Mouse (Mus musculus) heart, postnatal 4 days (tissue): Measurements from ENCODE around the gene Meig1. TPM values are rescaled to one million over a fixed set of nuclear protein-coding genes. Genes with fewer than 3 reads are reported as not detected.
"Not testable (repeated sequence)": the region's sequence is repeated elsewhere in the genome, so short reads cannot be mapped to it uniquely, and the experiment has no call there.

Experiments
- DNase-seq: peaks from one replicate; pipeline ENCODE4 v3.0.0; 2021
- total RNA-seq, 2 experiments: library from RNA; stranded (reverse); gene quantifications; 2 replicates each; pipeline ENCODE4 v1.2.3; 2021

Meig1 gene
- total RNA-seq, result not detected

DNA sequence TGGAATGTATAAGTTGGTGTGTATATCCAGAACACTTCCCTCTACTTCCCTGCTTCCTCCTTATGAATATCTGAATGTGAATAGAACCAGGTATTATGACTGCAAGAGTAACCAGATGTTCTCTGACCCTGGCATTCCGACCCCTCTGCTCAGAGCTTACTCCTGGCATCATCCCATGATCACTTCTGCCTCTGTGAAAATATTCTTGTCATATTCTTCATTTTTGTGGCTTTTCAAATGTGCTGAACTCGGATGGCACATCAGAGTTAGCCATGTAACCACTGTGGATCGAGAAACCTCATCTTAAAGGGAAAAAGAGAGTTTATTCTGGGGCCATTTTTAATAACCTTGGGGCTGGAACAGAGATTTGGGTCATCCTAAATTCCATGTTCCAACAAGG, at the start of gene Meig1:
Gene Meig1 (minus strand): TSS at position 101 of the 400 bp plus-strand sequence.
- no peak for DNase-seq

DNA sequence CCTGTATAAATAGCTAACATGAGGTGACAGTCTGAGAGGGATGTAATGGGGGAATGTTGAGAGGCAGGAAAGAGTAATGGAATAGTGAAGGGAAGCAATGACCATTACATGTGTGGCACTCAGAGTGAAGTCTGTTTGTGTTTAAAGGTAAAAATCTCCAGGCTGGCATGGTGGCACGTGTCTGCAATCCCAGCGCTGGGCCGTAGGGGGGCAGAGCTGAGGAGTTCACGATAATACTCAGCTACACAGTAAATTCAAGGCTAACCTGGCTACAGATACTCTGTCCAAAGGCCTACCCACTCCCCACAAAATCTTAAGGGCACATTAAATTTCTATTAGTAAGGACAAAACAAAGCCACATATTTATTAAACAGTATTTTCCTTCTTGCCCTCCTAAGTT, 34.1 kb upstream of the Meig1 start:
- no peak for DNase-seq

DNA sequence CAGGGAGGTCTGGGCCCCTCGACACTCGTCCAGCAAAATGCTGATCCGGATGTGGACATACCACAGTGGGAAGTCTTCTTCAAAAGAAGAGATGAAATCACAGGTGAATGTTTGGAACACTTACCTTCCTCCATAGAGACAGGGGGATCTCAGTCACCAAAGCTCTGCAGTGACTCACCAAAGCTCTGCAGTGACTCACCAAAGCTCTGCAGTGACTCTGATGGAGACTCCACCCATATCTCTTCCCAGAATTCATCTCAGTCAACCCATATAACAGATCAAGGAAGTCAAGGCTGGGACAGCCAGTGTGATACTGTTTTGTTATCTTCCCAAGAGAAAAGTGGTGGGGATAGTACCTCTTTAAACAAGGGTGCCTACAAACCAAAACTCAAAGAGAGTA, 30.6 kb upstream of the Meig1 start:
- no peak for DNase-seq

- DNase-seq, result no peak
These were observed 27.0 kb upstream of the Meig1 start for GRCm38 (mm10) chr2:3449431-3449830.

GRCm38 (mm10) chr2:3445984-3446383, 23.5 kb upstream of the Meig1 start:
- no peak for DNase-seq

DNA sequence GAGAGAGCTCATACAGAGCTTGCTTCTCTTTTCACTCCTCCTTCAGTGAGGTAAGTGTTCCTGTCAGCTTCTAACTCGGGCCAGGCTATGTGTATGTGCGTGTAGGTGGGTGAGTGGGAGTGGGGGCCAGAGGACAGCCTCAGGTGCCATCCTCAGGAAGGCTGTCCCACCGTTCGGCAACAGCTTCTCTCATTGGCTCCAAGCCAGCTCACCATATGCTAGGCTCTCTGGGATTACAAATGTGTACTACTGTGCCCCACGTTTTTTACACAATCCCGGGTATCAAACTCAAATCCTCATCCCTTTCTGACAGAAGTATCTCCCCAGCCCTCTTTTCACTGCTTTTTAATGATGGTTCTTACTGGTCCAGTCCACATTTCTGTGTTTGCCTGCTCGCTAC, 21.8 kb upstream of the Meig1 start:
- no peak for DNase-seq

- no peak for DNase-seq
These were observed 15.5 kb upstream of the Meig1 start for GRCm38 (mm10) chr2:3437956-3438355.

GRCm38 (mm10) chr2:3435369-3436061, 13.1 kb upstream of the Meig1 start:
- DNase-seq, result no peak

DNA sequence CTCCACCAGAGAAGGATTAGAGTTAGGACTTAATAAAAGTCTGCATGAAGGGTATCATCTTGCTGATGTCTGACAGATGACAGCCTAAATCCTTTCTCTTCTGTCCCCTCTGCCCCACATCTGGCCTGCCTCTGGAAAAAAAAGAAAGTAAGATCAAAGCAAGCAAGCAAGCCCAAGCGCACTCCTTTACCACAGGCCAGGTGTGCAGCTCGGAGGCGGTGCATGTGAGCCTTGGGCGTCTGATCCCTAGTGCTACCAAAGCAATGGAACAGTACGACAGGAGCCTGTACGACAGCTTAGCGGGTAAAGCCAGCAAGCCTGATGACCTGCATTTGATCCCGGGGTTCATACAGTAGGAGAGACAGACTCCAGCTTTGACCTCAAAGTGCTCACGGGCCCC, 8.5 kb upstream of the Meig1 start:
- DNase-seq, result no peak

DNA sequence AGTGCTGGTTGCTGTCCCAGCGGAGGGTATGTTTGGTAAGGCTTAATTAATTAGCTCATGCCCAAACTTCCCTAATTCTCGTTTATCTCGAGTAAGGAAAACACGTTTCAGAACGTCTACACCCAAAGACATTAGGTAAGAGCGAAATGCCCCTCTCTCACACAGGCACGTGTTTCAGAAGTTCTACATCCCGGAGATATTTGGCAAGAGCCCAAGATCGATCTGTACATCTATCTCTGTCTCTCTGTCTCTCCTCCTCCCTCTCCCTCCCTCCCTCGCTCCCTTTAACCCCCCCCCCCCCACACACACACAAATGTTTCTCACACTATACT, 2.1 kb upstream of the Meig1 start:
- DNase-seq, result no peak

- peak; percentile 90 for DNase-seq
These were observed 1.6 kb upstream of the Meig1 start, which contains the start of gene Dclre1c for GRCm38 (mm10) chr2:3423841-3424578. Gene Dclre1c, plus strand, starts transcription at chr2:3424131.

GRCm38 (mm10) chr2:3420157-3420556, 2.3 kb downstream of the Meig1 start:
- DNase-seq, result no peak

DNA sequence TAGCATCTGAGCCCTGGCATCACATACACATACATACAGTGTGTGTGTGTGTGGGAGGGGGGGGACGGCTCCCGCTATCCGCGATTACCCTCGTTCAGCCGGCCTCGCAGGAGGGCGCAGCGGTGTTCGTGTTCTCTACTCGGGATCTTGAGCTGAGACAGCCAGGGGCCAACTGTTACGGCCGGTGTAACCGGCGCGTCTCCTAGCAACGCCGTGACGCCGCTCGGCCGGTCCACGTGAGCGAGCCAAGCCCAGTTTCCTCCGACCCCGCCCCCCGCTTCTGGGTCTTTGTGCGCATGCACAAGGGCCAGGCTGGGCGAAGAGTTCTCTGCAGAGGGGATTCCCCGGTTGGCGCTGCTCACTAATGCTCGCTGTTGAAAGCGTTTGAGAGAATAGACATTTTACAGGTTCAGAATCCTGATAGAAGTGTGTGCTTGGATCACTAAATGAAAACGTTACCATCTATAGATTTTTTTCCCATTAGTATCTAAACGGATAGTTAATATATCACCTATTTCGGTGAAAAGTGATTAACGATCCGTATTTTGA, 3.5 kb downstream of the Meig1 start:
- peak; percentile 97 for DNase-seq

- no peak for DNase-seq
These were observed 6.8 kb downstream of the Meig1 start for GRCm38 (mm10) chr2:3415676-3416075.

DNA sequence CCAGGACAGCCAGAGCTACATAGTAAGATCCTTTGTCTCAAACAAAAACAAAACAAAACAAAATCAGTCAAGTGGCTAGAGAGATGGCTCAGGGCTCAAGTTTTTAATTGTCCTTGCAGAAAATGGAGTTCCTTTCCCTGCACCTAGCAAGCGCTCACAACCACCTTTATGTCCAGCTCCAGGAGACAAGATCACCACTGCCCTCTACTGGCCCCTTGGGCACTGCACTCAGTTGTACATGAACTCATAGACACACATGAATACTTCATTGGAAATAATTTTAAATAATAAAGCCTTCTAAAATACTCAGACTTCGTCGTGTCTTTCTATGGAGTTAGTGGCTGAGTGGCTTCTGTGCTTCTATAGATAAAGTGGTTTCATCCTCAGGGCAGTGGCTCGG, 8.2 kb downstream of the Meig1 start:
- DNase-seq, result peak; percentile 70

- no peak for DNase-seq
These were observed 14.7 kb downstream of the Meig1 start for GRCm38 (mm10) chr2:3407756-3408155.

DNA sequence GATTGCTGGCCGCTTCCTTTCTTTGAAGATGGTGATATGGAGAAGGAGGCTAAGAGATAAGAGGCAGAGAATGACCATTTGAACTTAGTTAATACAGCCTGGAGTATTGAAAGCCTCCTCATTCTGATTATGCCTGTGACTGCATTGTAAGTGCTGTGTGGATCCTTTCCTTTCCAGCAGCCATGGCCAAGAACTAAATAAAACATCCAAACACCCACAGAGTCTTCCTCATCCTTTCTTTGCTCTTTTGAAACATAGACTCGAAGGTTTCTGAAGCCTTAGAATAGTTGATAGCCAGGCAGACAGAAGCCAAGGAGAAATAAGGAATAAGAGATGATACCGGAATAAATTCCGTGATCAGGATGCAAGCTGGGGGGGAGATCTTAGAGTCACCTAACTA, 16.5 kb downstream of the Meig1 start:
- DNase-seq, result no peak

GRCm38 (mm10) chr2:3397110-3397509, 25.3 kb downstream of the Meig1 start, which contains the start of gene Olah:
Gene Olah, minus strand, starts transcription at chr2:3397210.
- not testable (repeated sequence) for DNase-seq

- no peak for DNase-seq
These were observed 30.5 kb downstream of the Meig1 start for GRCm38 (mm10) chr2:3391945-3392344.

DNA sequence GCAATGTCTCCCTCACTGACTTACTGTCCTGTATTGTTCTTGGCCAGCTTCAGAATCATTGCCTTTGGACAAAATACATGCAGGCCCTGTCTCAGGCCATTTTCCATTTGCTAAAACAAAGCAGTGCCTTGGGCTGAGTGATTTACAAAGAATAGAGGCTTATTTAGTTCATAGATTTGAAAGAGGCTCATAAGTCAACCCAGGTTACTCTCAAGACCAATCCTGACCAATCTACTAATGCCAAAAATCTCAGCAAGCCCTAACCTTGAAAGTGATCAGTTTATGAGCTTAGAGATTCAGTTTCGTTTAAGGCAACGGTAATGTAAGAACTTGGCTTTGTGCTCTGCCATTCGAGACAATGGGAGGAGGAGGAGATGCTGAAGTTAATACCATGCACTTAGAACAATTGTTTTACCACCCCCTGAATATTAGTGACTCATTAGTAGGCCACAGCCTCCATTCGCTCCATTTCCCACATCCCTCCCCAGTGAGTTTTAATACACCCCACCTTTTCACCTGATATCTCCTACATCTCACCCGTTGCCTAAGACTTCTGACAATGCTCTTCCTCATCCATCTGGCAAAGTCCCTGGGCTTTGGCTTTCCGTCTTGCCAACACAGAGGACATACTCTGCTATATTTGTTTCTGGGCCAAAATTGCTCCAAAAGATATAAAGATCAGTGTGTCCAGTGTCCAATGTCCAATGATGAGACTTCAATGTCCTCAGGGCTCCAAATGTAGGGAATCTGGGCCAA, 35.2 kb downstream of the Meig1 start:
- DNase-seq, result no peak

GRCm38 (mm10) chr2:3365127-3365526, 57.3 kb downstream of the Meig1 start:
- no peak for DNase-seq

- DNase-seq, result no peak
These were observed 61.4 kb downstream of the Meig1 start for GRCm38 (mm10) chr2:3361067-3361466.
